Mouse (Mus musculus): ENCODE data around the gene Nr4a1. TPM values are rescaled to one million over a fixed set of nuclear protein-coding genes. Genes with fewer than 3 reads are reported as not detected.

The Nr4a1 gene
- 4.9 and 5.0 TPM in 2 replicates for polyA plus RNA-seq (2015; fragmentation: Nextera tagmentation; extraction: Ambion mirVana)

DNA sequence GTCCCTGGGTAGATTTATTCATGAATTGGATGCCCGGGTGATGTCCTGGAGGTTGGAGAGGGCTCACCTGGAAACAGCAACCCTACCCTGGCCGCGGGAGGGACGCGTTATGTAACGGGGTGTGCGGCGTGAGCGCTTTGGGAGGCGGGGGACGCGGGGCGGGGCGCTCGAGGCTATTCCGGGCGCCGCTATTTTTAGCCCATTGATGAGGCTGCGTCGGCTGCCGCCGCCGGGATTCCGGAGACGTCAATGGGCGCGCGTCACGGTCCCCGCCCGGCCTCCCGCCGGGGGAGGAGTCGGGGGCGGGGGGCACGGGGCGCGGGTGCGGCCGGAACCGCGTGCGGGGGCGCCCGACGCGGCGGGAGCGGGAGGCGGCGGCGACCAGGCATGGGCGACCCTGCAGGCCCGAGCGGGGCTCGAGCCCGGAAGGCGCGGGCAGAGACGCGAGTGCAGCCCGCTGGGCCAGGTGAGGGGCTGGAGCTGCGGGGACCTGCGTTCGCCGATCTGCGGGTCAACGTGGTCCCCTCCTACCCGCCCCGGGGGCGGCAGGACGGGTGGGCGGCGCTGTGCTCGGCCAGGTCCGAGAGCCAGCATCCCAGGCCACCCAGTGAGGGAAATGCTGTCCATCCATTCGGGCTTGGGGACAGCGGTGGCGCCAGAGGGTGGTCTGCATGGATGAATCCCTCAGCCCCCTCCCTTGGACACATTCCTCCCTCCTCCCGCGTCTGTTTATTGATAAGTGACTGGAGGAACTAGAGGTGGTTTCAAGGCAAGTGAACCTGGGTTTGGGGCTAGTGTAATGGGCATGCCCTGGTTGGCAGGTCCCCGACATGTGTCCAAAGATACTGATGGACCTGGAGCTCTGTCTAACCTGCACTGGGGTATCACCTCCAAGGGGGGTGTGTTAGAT is at the start of gene Nr4a1:
TSS of gene Nr4a1 (plus strand) at position 384 of the 910 bp plus-strand sequence.
- peak within 1 kb of the TSS; percentile 76 for H3K4me2 ChIP-seq
- H3K9ac ChIP-seq = peak within 1 kb of the TSS; percentile 88
- peak within 1 kb of the TSS; percentile 58 for H3K4me3 ChIP-seq
- peaks cover 22% of the 10 kb centered on the region; the same call in 1 of the 2 replicates for H3K27me3 ChIP-seq
- no peaks in the 10 kb centered on the region for H3K36me3 ChIP-seq
- H3K27ac ChIP-seq = peak within 1 kb of the TSS; percentile 63
- H3K9me3 ChIP-seq = no peaks in the 10 kb centered on the region
- WGBS = 1% methylated on average over 77 of the region's 82 CpGs
- peak; percentile 75 for ATAC-seq (ENCODE audit: low FRiP score)
- peaks cover 12% of the 10 kb centered on the region for H3K4me1 ChIP-seq (replicated peaks)

DNA sequence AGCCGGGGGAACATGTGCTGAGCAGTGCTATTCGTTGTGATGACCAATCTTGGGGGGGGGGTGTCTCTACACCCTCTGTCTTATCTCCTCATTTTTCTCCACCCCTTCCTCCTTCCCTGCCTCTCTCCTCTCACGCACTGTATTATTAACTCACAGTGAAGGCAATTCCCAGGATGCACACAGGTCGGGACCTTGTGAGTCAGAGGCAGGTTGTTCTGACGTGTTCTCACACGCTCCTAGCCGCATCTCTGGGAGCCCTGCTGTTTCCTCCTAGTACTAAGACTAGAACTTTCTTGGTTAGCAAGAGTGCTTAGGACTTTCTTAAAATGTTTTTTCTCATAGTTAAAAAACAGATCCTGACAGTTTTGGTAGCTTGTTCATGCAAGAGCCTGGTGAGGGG is 49.3 kb upstream of the Nr4a1 start:
- Histone ChIP-seq H3K27ac (no peak overlapping the region), H3K4me3 (no peak overlapping the region), H3K9ac (no peak overlapping the region), H3K9me3 (no peaks in the 10 kb centered on the region), H3K27me3 (no peaks in the 10 kb centered on the region), H3K4me2 (no peak overlapping the region), H3K4me1 (replicated peaks) (no peaks in the 10 kb centered on the region), H3K36me3 (peaks cover 92% of the 10 kb centered on the region)
- ATAC-seq (ENCODE audit: low FRiP score) = no peak
- WGBS = 86% methylated on average over 7 of the region's 7 CpGs

GRCm38 (mm10) chr15:101210228-101210627 is 43.8 kb upstream of the Nr4a1 start:
- no peak for ATAC-seq (ENCODE audit: low FRiP score)
- H3K27me3 ChIP-seq = no peaks in the 10 kb centered on the region
- 0 out of 2 replicates have a peak, but pooled peaks cover 4% of the 10 kb centered on the region for H3K4me1 ChIP-seq (replicated peaks)
- no peak overlapping the region for H3K27ac ChIP-seq
- H3K36me3 ChIP-seq = peaks cover 86% of the 10 kb centered on the region
- H3K9ac ChIP-seq = no peak overlapping the region
- no peak overlapping the region for H3K4me2 ChIP-seq
- H3K4me3 ChIP-seq = no peak overlapping the region
- no peaks in the 10 kb centered on the region for H3K9me3 ChIP-seq
- WGBS = 62% methylated on average over 6 of the region's 6 CpGs

GRCm38 (mm10) chr15:101210998-101211613 is 43.0 kb upstream of the Nr4a1 start:
- H3K36me3 ChIP-seq = peaks cover 81% of the 10 kb centered on the region
- no peak overlapping the region for H3K27ac ChIP-seq
- H3K9ac ChIP-seq = no peak overlapping the region
- 93% methylated on average over 14 of the region's 14 CpGs for WGBS
- H3K4me3 ChIP-seq = no peak overlapping the region
- no peaks in the 10 kb centered on the region for H3K9me3 ChIP-seq
- no peaks in the 10 kb centered on the region for H3K27me3 ChIP-seq
- H3K4me2 ChIP-seq = no peak overlapping the region
- 0 out of 2 replicates have a peak, but pooled peaks cover 4% of the 10 kb centered on the region for H3K4me1 ChIP-seq (replicated peaks)
- no peak for ATAC-seq (ENCODE audit: low FRiP score)

- Histone ChIP-seq H3K4me3 (no peak overlapping the region), H3K27ac (no peak overlapping the region), H3K9me3 (no peaks in the 10 kb centered on the region), H3K27me3 (no peaks in the 10 kb centered on the region), H3K9ac (0 out of 2 replicates have a peak overlapping the region, but pooled peaks have one; percentile 24), H3K4me1 (replicated peaks) (0 out of 2 replicates have a peak, but pooled peaks cover 4% of the 10 kb centered on the region), H3K36me3 (peaks cover 67% of the 10 kb centered on the region), H3K4me2 (no peak overlapping the region)
- ATAC-seq (ENCODE audit: low FRiP score) = no peak
- 81% methylated on average over 14 of the region's 14 CpGs for WGBS
Observed at GRCm38 (mm10) chr15:101212435-101212834, 41.6 kb upstream of the Nr4a1 start.

GRCm38 (mm10) chr15:101215136-101215535 is 38.9 kb upstream of the Nr4a1 start:
- no peak overlapping the region for H3K27ac ChIP-seq
- no peaks in the 10 kb centered on the region for H3K27me3 ChIP-seq
- no peak for ATAC-seq (ENCODE audit: low FRiP score)
- H3K36me3 ChIP-seq = peaks cover 45% of the 10 kb centered on the region
- 86% methylated on average over 2 of the region's 2 CpGs for WGBS
- H3K9ac ChIP-seq = no peak overlapping the region
- no peak overlapping the region for H3K4me2 ChIP-seq
- H3K4me3 ChIP-seq = no peak overlapping the region
- H3K9me3 ChIP-seq = no peaks in the 10 kb centered on the region
- H3K4me1 ChIP-seq (replicated peaks) = peaks cover 5% of the 10 kb centered on the region

DNA sequence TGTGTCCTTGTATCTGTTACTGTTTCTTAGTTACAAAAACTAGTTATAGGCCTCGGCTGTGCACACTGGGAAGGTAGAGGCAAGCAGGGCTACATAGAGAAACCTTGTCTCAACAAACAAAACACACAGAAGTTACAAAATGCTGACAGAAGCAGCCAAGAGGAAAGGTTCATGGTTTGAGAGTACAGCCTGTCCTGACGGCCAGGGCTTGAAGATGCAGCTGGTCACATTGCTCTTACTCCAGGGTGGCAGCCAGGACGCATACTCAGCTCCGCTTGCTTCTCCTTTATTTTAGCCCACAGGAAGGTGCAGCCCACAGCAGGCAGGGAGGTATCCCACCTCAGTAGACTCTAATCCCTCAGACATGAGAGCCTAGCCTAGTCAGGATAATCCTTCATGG is 38.0 kb upstream of the Nr4a1 start:
- Histone ChIP-seq H3K27me3 (no peaks in the 10 kb centered on the region), H3K9me3 (no peaks in the 10 kb centered on the region), H3K4me3 (no peak overlapping the region), H3K36me3 (peaks cover 36% of the 10 kb centered on the region), H3K4me2 (no peak overlapping the region), H3K27ac (no peak overlapping the region), H3K9ac (no peak overlapping the region), H3K4me1 (replicated peaks) (peaks cover 14% of the 10 kb centered on the region)
- no peak for ATAC-seq (ENCODE audit: low FRiP score)
- WGBS = 90% methylated on average over 4 of the region's 4 CpGs

DNA sequence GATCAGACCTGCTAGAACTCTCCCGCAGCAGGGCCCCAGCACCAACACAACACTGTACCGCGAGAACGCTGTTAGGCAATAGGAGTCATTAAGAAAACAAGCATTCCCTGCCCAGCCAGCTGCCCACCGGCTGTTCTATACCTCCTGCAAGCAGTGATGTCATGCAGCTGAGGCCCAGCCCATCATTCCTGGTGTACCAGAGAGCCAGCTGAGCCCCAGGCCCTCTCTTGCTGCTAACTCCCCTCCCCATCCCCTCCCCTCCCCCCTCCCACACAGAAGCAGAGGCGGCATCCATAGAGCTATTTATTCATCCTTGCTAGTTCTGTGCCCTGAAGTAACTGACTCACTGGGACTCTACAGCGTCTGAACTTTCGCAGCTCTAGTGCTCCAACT is 33.2 kb upstream of the Nr4a1 start:
- H3K9ac ChIP-seq = peak overlapping the region; percentile 39; the same call in 1 of the 2 replicates
- peaks cover 29% of the 10 kb centered on the region for H3K27me3 ChIP-seq
- ATAC-seq (ENCODE audit: low FRiP score) = peak; percentile 64
- no peaks in the 10 kb centered on the region for H3K36me3 ChIP-seq
- 7% methylated on average over 8 of the region's 8 CpGs for WGBS
- peak overlapping the region; percentile 91 for H3K4me2 ChIP-seq
- peak overlapping the region; percentile 79 for H3K27ac ChIP-seq
- H3K4me3 ChIP-seq = no peak overlapping the region
- no peaks in the 10 kb centered on the region for H3K9me3 ChIP-seq
- H3K4me1 ChIP-seq (replicated peaks) = peaks cover 52% of the 10 kb centered on the region

- Histone ChIP-seq H3K4me2 (peak overlapping the region; percentile 91), H3K4me1 (replicated peaks) (peaks cover 52% of the 10 kb centered on the region), H3K9me3 (no peaks in the 10 kb centered on the region), H3K27ac (peak overlapping the region; percentile 68), H3K9ac (no peak overlapping the region), H3K4me3 (no peak overlapping the region), H3K27me3 (peaks cover 33% of the 10 kb centered on the region), H3K36me3 (no peaks in the 10 kb centered on the region)
- 2% methylated on average over 14 of the region's 14 CpGs for WGBS
- ATAC-seq (ENCODE audit: low FRiP score) = peak; percentile 29; the same call in 1 of the 2 replicates
Observed at GRCm38 (mm10) chr15:101221298-101222104, 32.6 kb upstream of the Nr4a1 start.

GRCm38 (mm10) chr15:101222897-101223482 is 31.1 kb upstream of the Nr4a1 start:
- ATAC-seq (ENCODE audit: low FRiP score) = no peak
- no peaks in the 10 kb centered on the region for H3K9me3 ChIP-seq
- H3K4me2 ChIP-seq = peak overlapping the region; percentile 91
- H3K36me3 ChIP-seq = no peaks in the 10 kb centered on the region
- peaks cover 37% of the 10 kb centered on the region for H3K27me3 ChIP-seq
- peaks cover 55% of the 10 kb centered on the region for H3K4me1 ChIP-seq (replicated peaks)
- WGBS = 41% methylated on average over 13 of the region's 13 CpGs
- H3K4me3 ChIP-seq = peak overlapping the region; percentile 73; the same call in 1 of the 2 replicates
- no peak overlapping the region for H3K27ac ChIP-seq
- H3K9ac ChIP-seq = no peak overlapping the region

GRCm38 (mm10) chr15:101223596-101223995 is 30.5 kb upstream of the Nr4a1 start:
- Histone ChIP-seq H3K9me3 (no peaks in the 10 kb centered on the region), H3K4me2 (peak overlapping the region; percentile 91), H3K9ac (peak overlapping the region; percentile 82), H3K27me3 (peaks cover 37% of the 10 kb centered on the region), H3K4me3 (peak overlapping the region; percentile 73), H3K36me3 (no peaks in the 10 kb centered on the region), H3K27ac (no peak overlapping the region), H3K4me1 (replicated peaks) (peaks cover 61% of the 10 kb centered on the region)
- 5% methylated on average over 5 of the region's 5 CpGs for WGBS
- peak; percentile 4; the same call in 1 of the 2 replicates for ATAC-seq (ENCODE audit: low FRiP score)
